Mouse (Mus musculus) limb, embryonic 11.5 days (tissue): ENCODE data around the gene Shb. TPM values are rescaled to one million over a fixed set of nuclear protein-coding genes. Genes with fewer than 3 reads are reported as not detected.

Experiments used
- ATAC-seq: fragments of 200-750 bp; cut with Nextera tagmentation; 2 replicates; pipeline ENCODE4 v1.8.0; 2017; ENCODE audit warnings: low read depth; ENCODE audit not compliant: insufficient number of reproducible peaks, low FRiP score, low TSS enrichment
- DNase-seq: peaks from one replicate; pipeline ENCODE4 v3.0.0-alpha.2; 2015; ENCODE audit warnings: low spot score
- H3K27ac ChIP-seq: fragments of 300-500 bp; sonication (generic); replicated peaks from 2 replicates; pipeline ENCODE4 v1.5.1; 2014; ENCODE audit warnings: low read depth, mild to moderate bottlenecking, low read length
- H3K27me3 ChIP-seq: fragments of 300-500 bp; sonication (generic); 2 replicates; pipeline ENCODE4 v1.6.1; 2014; ENCODE audit warnings: mild to moderate bottlenecking, low read length, mixed read lengths; ENCODE audit not compliant: control insufficient read depth, insufficient read depth
- H3K36me3 ChIP-seq: fragments of 300-500 bp; sonication (generic); 2 replicates; pipeline ENCODE4 v1.6.1; 2014; ENCODE audit warnings: mild to moderate bottlenecking, low read length, moderate library complexity, mixed read lengths; ENCODE audit not compliant: control insufficient read depth, insufficient read depth
- H3K4me1 ChIP-seq: fragments of 300-500 bp; sonication (generic); 2 replicates; pipeline ENCODE4 v1.6.1; 2014; ENCODE audit warnings: low read length, mixed read lengths; ENCODE audit not compliant: control insufficient read depth, insufficient read depth
- H3K4me2 ChIP-seq: fragments of 300-500 bp; sonication (generic); 2 replicates; pipeline ENCODE4 v1.6.1; 2014; ENCODE audit warnings: low read depth, mild to moderate bottlenecking, moderate library complexity; ENCODE audit not compliant: severe bottlenecking
- H3K4me3 ChIP-seq: fragments of 300-500 bp; sonication (generic); 2 replicates; pipeline ENCODE4 v1.5.1; 2014; ENCODE audit warnings: low read depth, low read length
- H3K9ac ChIP-seq: fragments of 300-500 bp; sonication (generic); 2 replicates; pipeline ENCODE4 v1.6.1; 2014; ENCODE audit warnings: mild to moderate bottlenecking, low read length
- H3K9me3 ChIP-seq: fragments of 300-500 bp; sonication (generic); 2 replicates; pipeline ENCODE4 v1.6.1; 2016; ENCODE audit warnings: low read length; ENCODE audit not compliant: control insufficient read depth
- WGBS: fragments of 180-500 bp; shearing (Covaris S2); extraction: QIAGEN DNeasy Blood & Tissue Kit; methylation state at CpG from one replicate; pipeline ENCODE4 v1.1.7; 2014; 5-methylcytosine and 5-hydroxymethylcytosine counted together
- polyA plus RNA-seq: library from polyadenylated mRNA; unstranded; fragments of >200 nt; fragmentation: Nextera tagmentation; extraction: Ambion mirVana; gene quantifications from 2 replicates; pipeline ENCODE4 v1.2.1, GENCODE M21; 2014

Shb gene
- polyA plus RNA-seq, 1 experiment from 2014 or later = 6.4 TPM

GRCm38 (mm10) chr4:45420733-45421132 is 111.5 kb downstream of the Shb start:
- no peak overlapping the region for H3K27ac ChIP-seq

DNA sequence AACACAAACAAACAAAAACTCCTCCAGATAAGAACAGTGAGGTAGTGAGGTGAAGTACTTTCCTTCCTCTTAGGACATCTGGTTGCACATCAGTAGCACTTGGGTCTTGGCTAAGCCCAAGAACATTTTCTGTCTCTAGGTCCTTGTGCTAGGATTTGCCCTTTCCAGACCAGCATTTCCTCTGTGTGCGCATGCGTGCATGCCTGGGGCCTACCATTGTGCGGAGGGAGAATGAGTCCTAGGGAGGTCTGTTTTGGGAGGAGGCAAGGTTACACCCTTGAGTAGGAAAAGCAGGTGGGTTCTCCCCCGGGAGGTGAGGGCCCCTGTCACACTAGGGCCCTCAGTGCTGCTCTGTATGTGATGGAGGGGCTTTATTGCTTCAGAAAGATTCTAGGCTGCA is 113.2 kb downstream of the Shb start:
- Histone ChIP-seq H3K4me1 (0 out of 2 replicates have a peak, but pooled peaks cover 3% of the 10 kb centered on the region), H3K9me3 (no peaks in the 10 kb centered on the region), H3K4me3 (no peak overlapping the region), H3K27ac (no peak overlapping the region), H3K4me2 (no peak overlapping the region), H3K27me3 (no peaks in the 10 kb centered on the region), H3K9ac (no peak overlapping the region), H3K36me3 (no peaks in the 10 kb centered on the region)
- WGBS = 86% methylated on average over 4 of the region's 4 CpGs
- no peak for DNase-seq
- no peak for ATAC-seq

More at GRCm38 (mm10) chr4:45420733-45421132, 111.5 kb downstream of the Shb start:
- Histone ChIP-seq H3K9ac (no peak overlapping the region), H3K27me3 (no peaks in the 10 kb centered on the region), H3K9me3 (no peaks in the 10 kb centered on the region), H3K4me2 (no peak overlapping the region), H3K4me3 (no peak overlapping the region), H3K36me3 (no peaks in the 10 kb centered on the region), H3K4me1 (0 out of 2 replicates have a peak, but pooled peaks cover 3% of the 10 kb centered on the region)
- ATAC-seq (no peak), DNase-seq (no peak)
- WGBS = 57% methylated on average over 3 of the region's 3 CpGs

GRCm38 (mm10) chr4:45418229-45418950 is 113.9 kb downstream of the Shb start:
- Histone ChIP-seq H3K9ac (no peak overlapping the region), H3K27me3 (no peaks in the 10 kb centered on the region), H3K4me2 (no peak overlapping the region), H3K27ac (no peak overlapping the region), H3K36me3 (no peaks in the 10 kb centered on the region), H3K4me1 (0 out of 2 replicates have a peak, but pooled peaks cover 3% of the 10 kb centered on the region), H3K4me3 (no peak overlapping the region), H3K9me3 (no peaks in the 10 kb centered on the region)
- no peak; the same call in 1 of the 2 replicates for ATAC-seq
- peak; percentile 83 for DNase-seq
- 31% methylated on average over 10 of the region's 11 CpGs for WGBS

DNA sequence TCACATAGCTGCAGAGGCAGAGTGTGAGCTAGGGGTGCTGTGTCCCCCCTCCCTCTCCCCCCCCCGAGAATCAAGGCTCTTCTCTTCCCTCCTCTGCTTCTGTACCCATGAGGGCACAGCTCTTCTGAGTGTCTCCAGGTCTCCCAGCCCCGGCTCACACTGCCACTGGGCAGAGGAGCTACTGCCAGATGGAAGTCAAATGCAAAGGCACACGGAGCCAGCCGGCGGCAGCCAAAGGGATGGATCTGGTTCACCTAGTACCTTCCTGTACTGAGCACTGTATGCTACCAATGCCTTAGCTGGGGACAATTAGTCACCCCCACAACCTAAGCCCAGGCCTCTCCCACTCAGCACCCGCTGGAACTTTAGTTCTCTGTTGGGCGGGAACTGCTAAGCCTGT is 116.0 kb downstream of the Shb start:
- H3K27me3 ChIP-seq = no peaks in the 10 kb centered on the region
- H3K9me3 ChIP-seq = no peaks in the 10 kb centered on the region
- H3K4me2 ChIP-seq = no peak overlapping the region
- no peak overlapping the region for H3K27ac ChIP-seq
- ATAC-seq (no peak), DNase-seq (no peak)
- no peaks in the 10 kb centered on the region for H3K36me3 ChIP-seq
- WGBS = 75% methylated on average over 7 of the region's 7 CpGs
- H3K9ac ChIP-seq = no peak overlapping the region
- H3K4me3 ChIP-seq = no peak overlapping the region
- H3K4me1 ChIP-seq = 0 out of 2 replicates have a peak, but pooled peaks cover 3% of the 10 kb centered on the region

DNA sequence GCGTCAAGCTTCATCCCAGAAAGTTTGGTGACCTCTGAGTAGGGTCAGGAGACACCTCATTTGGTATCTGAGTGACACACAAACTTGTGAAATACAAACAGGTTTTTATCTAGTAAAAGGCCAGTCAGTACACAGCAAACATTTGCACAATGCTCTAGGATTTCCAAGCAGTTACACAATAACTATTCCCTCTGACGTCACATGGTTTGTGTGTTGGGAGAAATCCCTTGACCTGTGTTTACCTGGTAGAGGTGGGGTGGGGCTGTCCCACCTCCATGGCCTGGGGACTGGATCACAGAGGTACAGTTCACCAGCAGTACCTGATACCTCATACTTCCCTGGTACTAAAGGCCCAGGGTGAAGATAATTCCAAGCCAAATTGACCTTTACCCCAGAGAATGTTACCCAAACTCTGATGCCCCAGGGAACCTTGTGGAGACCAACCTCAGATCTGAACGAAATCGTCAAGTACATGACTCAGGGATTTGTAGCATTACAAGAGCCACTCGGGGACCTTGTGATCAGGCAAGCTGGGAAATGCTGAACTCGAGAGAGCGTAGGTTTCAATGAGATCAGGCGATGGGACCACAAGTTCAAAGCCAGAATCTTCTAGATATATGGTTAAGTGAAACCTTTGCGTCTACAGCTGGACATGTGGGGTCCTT is 118.5 kb downstream of the Shb start:
- WGBS = 87% methylated on average over 9 of the region's 9 CpGs
- Histone ChIP-seq H3K36me3 (no peaks in the 10 kb centered on the region), H3K27ac (no peak overlapping the region), H3K9ac (no peak overlapping the region), H3K9me3 (no peaks in the 10 kb centered on the region), H3K4me3 (no peak overlapping the region), H3K27me3 (no peaks in the 10 kb centered on the region), H3K4me1 (no peaks in the 10 kb centered on the region), H3K4me2 (no peak overlapping the region)
- ATAC-seq = no peak
- no peak for DNase-seq

DNA sequence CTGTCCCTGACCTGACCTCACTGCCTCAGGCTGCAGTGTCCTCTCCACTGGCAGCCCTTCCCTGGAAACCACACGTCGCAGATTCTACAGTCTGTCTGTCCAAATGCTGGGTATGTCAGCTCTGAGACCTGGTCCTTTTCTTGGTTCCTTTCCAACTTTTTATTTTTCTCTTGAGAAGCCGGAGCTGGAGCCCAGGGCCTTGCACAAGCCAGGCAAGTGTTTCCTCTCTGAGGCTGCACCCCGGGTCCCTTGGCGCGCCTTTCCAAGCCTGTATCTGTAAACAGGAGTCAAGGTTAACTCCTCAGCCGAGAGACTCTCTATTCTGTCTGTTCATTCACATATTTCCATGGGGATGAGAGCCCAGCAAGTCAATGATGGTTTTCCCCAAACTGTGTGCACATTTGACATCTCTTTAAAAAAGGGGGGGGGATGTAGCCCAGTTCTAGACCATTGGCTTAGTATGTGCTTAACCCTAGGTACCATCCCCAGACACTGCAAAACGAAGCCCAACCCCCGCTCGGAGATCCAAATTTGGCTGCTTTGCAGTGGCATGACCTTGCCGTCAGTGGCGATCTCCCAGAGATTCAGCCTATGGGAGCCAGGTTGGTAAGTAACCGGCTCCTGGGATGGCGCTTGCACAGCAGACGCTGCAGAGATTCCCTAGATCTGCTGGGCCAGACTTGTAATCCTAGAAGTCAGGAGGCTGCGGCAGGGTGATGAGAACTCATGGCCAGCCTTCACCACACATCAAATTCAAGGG is 119.7 kb downstream of the Shb start:
- 75% methylated on average over 16 of the region's 16 CpGs for WGBS
- no peak for ATAC-seq

GRCm38 (mm10) chr4:45411181-45411790 is 121.0 kb downstream of the Shb start:
- DNase-seq (no peak), ATAC-seq (no peak)
- H3K27ac ChIP-seq = no peak overlapping the region
- no peak overlapping the region for H3K9ac ChIP-seq
- H3K4me3 ChIP-seq = no peak overlapping the region
- no peaks in the 10 kb centered on the region for H3K27me3 ChIP-seq
- no peak overlapping the region for H3K4me2 ChIP-seq
- no peaks in the 10 kb centered on the region for H3K9me3 ChIP-seq
- WGBS = 87% methylated on average over 8 of the region's 8 CpGs
- peaks cover 14% of the 10 kb centered on the region for H3K4me1 ChIP-seq
- H3K36me3 ChIP-seq = no peaks in the 10 kb centered on the region

More for the DNA sequence above, 119.7 kb downstream of the Shb start:
- Histone ChIP-seq H3K27me3 (no peaks in the 10 kb centered on the region), H3K9me3 (no peaks in the 10 kb centered on the region), H3K9ac (no peak overlapping the region), H3K4me3 (no peak overlapping the region), H3K4me2 (no peak overlapping the region), H3K27ac (no peak overlapping the region), H3K4me1 (peaks cover 1% of the 10 kb centered on the region), H3K36me3 (no peaks in the 10 kb centered on the region)
- no peak for DNase-seq

DNA sequence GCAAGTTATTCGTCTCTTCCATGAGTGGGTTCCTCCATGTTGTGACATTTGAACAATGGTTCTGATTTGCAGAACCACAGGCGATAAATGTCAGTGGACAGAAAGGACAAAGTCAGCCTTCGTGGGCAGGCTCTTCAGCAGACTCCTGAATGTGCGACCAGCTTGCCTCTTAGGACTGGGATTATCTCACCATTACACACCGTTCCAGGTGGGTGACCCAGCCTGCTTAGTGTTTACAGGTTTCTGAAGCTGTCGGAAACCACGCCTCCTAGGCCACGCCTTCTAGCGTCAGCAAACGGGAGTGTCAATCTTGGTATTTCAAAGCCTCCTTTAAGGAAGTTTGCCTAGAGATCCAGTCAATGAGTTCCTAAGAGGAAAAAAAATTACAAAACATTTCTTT is 123.0 kb downstream of the Shb start:
- 1% methylated on average over 10 of the region's 10 CpGs for WGBS
- Histone ChIP-seq H3K4me3 (peak overlapping the region; percentile 99), H3K4me2 (peak overlapping the region; percentile 73), H3K36me3 (peaks cover 4% of the 10 kb centered on the region), H3K27me3 (no peaks in the 10 kb centered on the region), H3K27ac (peak overlapping the region; percentile 71), H3K9ac (peak overlapping the region; percentile 97; the same call in 1 of the 2 replicates), H3K9me3 (no peaks in the 10 kb centered on the region), H3K4me1 (peaks cover 15% of the 10 kb centered on the region)
- DNase-seq = peak; percentile 80
- 0 out of 2 replicates have a peak, but pooled peaks have one; percentile 24 for ATAC-seq
